Mouse (Mus musculus) CD4-positive, CD25-positive, alpha-beta regulatory T cell (primary cell): ENCODE data around the gene Cfap46. TPM values are rescaled to one million over a fixed set of nuclear protein-coding genes. Genes with fewer than 3 reads are reported as not detected.

ENCODE experiments used
- polyA plus RNA-seq: library from polyadenylated mRNA; unstranded; fragments of 100-300 nt; shearing (Covaris generic); gene quantifications from one replicate; pipeline ENCODE4 v1.2.1, GENCODE M21; 2017

The Cfap46 gene
- polyA plus RNA-seq = not detected

GRCm38 (mm10) chr7:139683706-139684552 is at the start of gene Cfap46:
TSS of gene Cfap46 (minus strand) at chr7:139683817.

GRCm38 (mm10) chr7:139582595-139582994 is 101.0 kb downstream of the Cfap46 start, which contains the start of gene Nkx6-2:
TSS of gene Nkx6-2 (minus strand) at chr7:139582797.

Other genes with a start within 250 kb of the Cfap46 start
- gene Nkx6-2, start 101.0 kb downstream of the Cfap46 start, polyA plus RNA-seq = 0.11 TPM
- not detected for gene Adgra1, start 150.4 kb upstream of the Cfap46 start, polyA plus RNA-seq
- gene Kndc1, start 210.9 kb upstream of the Cfap46 start, polyA plus RNA-seq = 0.74 TPM